Mouse (Mus musculus) liver, embryonic 14.5 days (tissue): ENCODE results near the gene Sik2. TPM values are rescaled to one million over a fixed set of nuclear protein-coding genes. Genes with fewer than 3 reads are reported as not detected.

Experiments
- ATAC-seq: fragments of 200-750 bp; cut with Nextera tagmentation; 2 replicates; pipeline ENCODE4 v1.8.0; 2017; ENCODE audit warnings: moderate number of reproducible peaks, mild to moderate bottlenecking, moderate library complexity; ENCODE audit not compliant: insufficient read depth
- DNase-seq, 3 experiments: peaks; one replicate each; pipeline ENCODE4 v3.0.0-alpha.2; 2012 to 2013; ENCODE audit warnings: low read depth in 3 of 3, low spot score in 3 of 3
- H3K27ac ChIP-seq: fragments of 300-500 bp; sonication (generic); 2 replicates; pipeline ENCODE4 v1.5.1; 2014; ENCODE audit warnings: moderate library complexity, mild to moderate bottlenecking, control low read depth, inconsistent platforms
- H3K27me3 ChIP-seq: fragments of 300-500 bp; sonication (generic); 2 replicates; pipeline ENCODE4 v1.6.1; 2014; ENCODE audit warnings: mild to moderate bottlenecking, low read length, moderate library complexity; ENCODE audit not compliant: control insufficient read depth, insufficient read depth
- H3K36me3 ChIP-seq: fragments of 300-500 bp; sonication (generic); replicated peaks from 2 replicates; pipeline ENCODE4 v1.6.1; 2014; ENCODE audit warnings: low read depth; ENCODE audit not compliant: control insufficient read depth, insufficient read depth
- H3K4me1 ChIP-seq, 2 experiments: fragments of 200-500 bp in 1 of 2; fragments of 300-500 bp in 1 of 2; sonication (generic) in 1 of 2; replicated peaks; 2 replicates each; pipeline ENCODE4 v1.6.1; 2012 to 2014; ENCODE audit warnings: antibody characterized with exemption in 1 of 2, inconsistent platforms in 1 of 2, low read length in 1 of 2; ENCODE audit not compliant: control insufficient read depth in 2 of 2, insufficient read depth in 2 of 2
- H3K4me2 ChIP-seq: fragments of 300-500 bp; sonication (generic); 2 replicates; pipeline ENCODE4 v1.6.1; 2014; ENCODE audit warnings: low read depth, mild to moderate bottlenecking, control low read depth, moderate library complexity
- H3K4me3 ChIP-seq, 2 experiments: fragments of 200-500 bp in 1 of 2; fragments of 300-500 bp in 1 of 2; sonication (generic) in 1 of 2; 2 replicates each; pipeline ENCODE4 v1.5.1; 2012 to 2014; ENCODE audit warnings: low read depth in 2 of 2, low read length in 2 of 2, mild to moderate bottlenecking in 2 of 2, control low read depth in 1 of 2, inconsistent platforms in 1 of 2, moderate library complexity in 1 of 2; ENCODE audit not compliant: insufficient read depth in 1 of 2
- H3K9ac ChIP-seq: fragments of 300-500 bp; sonication (generic); replicated peaks from 2 replicates; pipeline ENCODE4 v1.6.1; 2014; ENCODE audit warnings: mild to moderate bottlenecking, control low read depth, moderate library complexity
- H3K9me3 ChIP-seq: fragments of 300-500 bp; sonication (generic); 2 replicates; pipeline ENCODE4 v1.6.1; 2016; ENCODE audit warnings: low read length, mixed read lengths; ENCODE audit not compliant: control insufficient read depth
- CTCF ChIP-seq: IDR thresholded peaks from 2 replicates; pipeline ENCODE4 v1.5.1; 2016; ENCODE audit warnings: antibody characterized with exemption, low read depth, control low read depth
- EP300 ChIP-seq: IDR thresholded peaks from 2 replicates; pipeline ENCODE4 v1.6.1; 2016; ENCODE audit warnings: antibody characterized with exemption, low read depth
- WGBS: fragments of 180-500 bp; shearing (Covaris S2); extraction: QIAGEN DNeasy Blood & Tissue Kit; methylation state at CpG from one replicate; pipeline ENCODE4 v1.1.7; 2014; ENCODE audit not compliant: insufficient replicate concordance; 5-methylcytosine and 5-hydroxymethylcytosine counted together
- polyA plus RNA-seq, 2 experiments: library from polyadenylated mRNA; depleted of rRNA in 1 of 2; stranded (reverse) in 1 of 2; unstranded in 1 of 2; fragments of >200 nt; fragmentation: Nextera tagmentation in 1 of 2; extraction: Ambion mirVana in 1 of 2; gene quantifications; 2 replicates each; pipeline versions ENCODE4 v1.2.1 to v1.2.3; 2012 to 2014

The Sik2 gene
- polyA plus RNA-seq, 2 experiments: 6.9 to 7.8 TPM

- H3K9ac ChIP-seq: no peak overlapping the region
- no peak overlapping the region for H3K4me3 ChIP-seq
- no peak overlapping the region for H3K4me2 ChIP-seq
- WGBS: 64% methylated on average over 1 of the region's 1 CpGs
- H3K36me3 ChIP-seq: no peaks in the 10 kb centered on the region
- TF ChIP-seq EP300 (no peak), CTCF (no peak)
- DNase-seq (no peak), ATAC-seq (no peak)
- no peaks in the 10 kb centered on the region for H3K9me3 ChIP-seq
- no peaks in the 10 kb centered on the region for H3K27me3 ChIP-seq
- H3K27ac ChIP-seq: no peak overlapping the region
- H3K4me1 ChIP-seq: peaks cover 0 to 5% of the 10 kb centered on the region in 2 experiments; a peak in 2 of 4 replicates
Measured at GRCm38 (mm10) chr9:51004062-51004461, 4.8 kb downstream of the Sik2 start.

- no peak for ATAC-seq
- H3K36me3 ChIP-seq: peaks cover 4% of the 10 kb centered on the region; the same call in 1 of the 2 replicates
- no peak overlapping the region for H3K9ac ChIP-seq
- H3K4me1 ChIP-seq: no peaks in the 10 kb centered on the region
- H3K4me3 ChIP-seq: no peak overlapping the region
- H3K4me2 ChIP-seq: no peak overlapping the region
- H3K9me3 ChIP-seq: no peaks in the 10 kb centered on the region
- no peak for DNase-seq
- no peaks in the 10 kb centered on the region for H3K27me3 ChIP-seq
- no peak for TF ChIP-seq CTCF
- TF ChIP-seq EP300: no peak
- no peak overlapping the region for H3K27ac ChIP-seq
Measured at GRCm38 (mm10) chr9:50986677-50987076, 22.2 kb downstream of the Sik2 start.

GRCm38 (mm10) chr9:50986123-50986522 is 22.8 kb downstream of the Sik2 start:
- TF ChIP-seq EP300 (no peak), CTCF (no peak)
- DNase-seq: no peak
- Histone ChIP-seq H3K27me3 (no peaks in the 10 kb centered on the region), H3K27ac (no peak overlapping the region), H3K4me1 (no peaks in the 10 kb centered on the region), H3K4me3 (no peak overlapping the region), H3K9ac (no peak overlapping the region), H3K36me3 (peaks cover 4% of the 10 kb centered on the region; the same call in 1 of the 2 replicates), H3K9me3 (no peaks in the 10 kb centered on the region), H3K4me2 (no peak overlapping the region)
- 72% methylated on average over 8 of the region's 8 CpGs for WGBS
- no peak for ATAC-seq

GRCm38 (mm10) chr9:50981499-50982190 is 27.2 kb downstream of the Sik2 start:
- H3K27me3 ChIP-seq: no peaks in the 10 kb centered on the region
- H3K27ac ChIP-seq: no peak overlapping the region
- H3K4me3 ChIP-seq: no peak overlapping the region
- no peak overlapping the region for H3K9ac ChIP-seq
- TF ChIP-seq CTCF: no peak
- no peak for TF ChIP-seq EP300
- no peaks in the 10 kb centered on the region for H3K4me1 ChIP-seq
- no peaks in the 10 kb centered on the region for H3K9me3 ChIP-seq
- 76% methylated on average over 4 of the region's 4 CpGs for WGBS
- peaks cover 2% of the 10 kb centered on the region; the same call in 1 of the 2 replicates for H3K36me3 ChIP-seq
- ATAC-seq (no peak), DNase-seq (no peak)
- H3K4me2 ChIP-seq: no peak overlapping the region

GRCm38 (mm10) chr9:50974631-50975030 is 34.2 kb downstream of the Sik2 start:
- Histone ChIP-seq H3K4me2 (no peak overlapping the region), H3K4me3 (no peak overlapping the region), H3K9ac (no peak overlapping the region), H3K36me3 (no peaks in the 10 kb centered on the region), H3K9me3 (no peaks in the 10 kb centered on the region), H3K4me1 (no peaks in the 10 kb centered on the region), H3K27ac (no peak overlapping the region), H3K27me3 (no peaks in the 10 kb centered on the region)
- no peak for ATAC-seq
- no peak for DNase-seq
- 84% methylated on average over 7 of the region's 7 CpGs for WGBS
- TF ChIP-seq EP300: no peak
- no peak for TF ChIP-seq CTCF
